Mouse (Mus musculus) limb, embryonic 12.5 days (tissue): ENCODE results near the gene Ift74. TPM values are rescaled to one million over a fixed set of nuclear protein-coding genes. Genes with fewer than 3 reads are reported as not detected.

ENCODE experiments used
- ATAC-seq: fragments of 200-750 bp; cut with Nextera tagmentation; 2 replicates; pipeline ENCODE4 v1.8.0; 2017; ENCODE audit warnings: low read depth, moderate TSS enrichment; ENCODE audit not compliant: insufficient number of reproducible peaks, insufficient read depth, low FRiP score, low TSS enrichment
- H3K27ac ChIP-seq: fragments of 300-500 bp; sonication (generic); 2 replicates; pipeline ENCODE4 v1.5.1; 2016; ENCODE audit warnings: mild to moderate bottlenecking, moderate library complexity
- H3K27me3 ChIP-seq: fragments of 300-500 bp; sonication (generic); 2 replicates; pipeline ENCODE4 v1.6.1; 2016; ENCODE audit warnings: mild to moderate bottlenecking, moderate library complexity
- H3K36me3 ChIP-seq: fragments of 300-500 bp; sonication (generic); 2 replicates; pipeline ENCODE4 v1.6.1; 2016; ENCODE audit warnings: mild to moderate bottlenecking, moderate library complexity
- H3K4me1 ChIP-seq: fragments of 300-500 bp; sonication (generic); replicated peaks from 2 replicates; pipeline ENCODE4 v1.6.1; 2016
- H3K4me2 ChIP-seq: fragments of 300-500 bp; sonication (generic); 2 replicates; pipeline ENCODE4 v1.6.1; 2016; ENCODE audit warnings: mild to moderate bottlenecking, moderate library complexity
- H3K4me3 ChIP-seq: fragments of 300-500 bp; sonication (generic); replicated peaks from 2 replicates; pipeline ENCODE4 v1.5.1; 2016; ENCODE audit warnings: mild to moderate bottlenecking
- H3K9ac ChIP-seq: fragments of 300-500 bp; sonication (generic); replicated peaks from 2 replicates; pipeline ENCODE4 v1.6.1; 2016; ENCODE audit warnings: mild to moderate bottlenecking, moderate library complexity
- H3K9me3 ChIP-seq: fragments of 300-500 bp; sonication (generic); 2 replicates; pipeline ENCODE4 v1.6.1; 2016; ENCODE audit warnings: mild to moderate bottlenecking, moderate library complexity
- WGBS: fragments of 180-500 bp; shearing (Covaris S2); methylation state at CpG from one replicate; pipeline ENCODE4 v1.1.7; 2016; 5-methylcytosine and 5-hydroxymethylcytosine counted together
- polyA plus RNA-seq: library from polyadenylated mRNA; unstranded; fragments of >200 nt; fragmentation: Nextera tagmentation; extraction: Ambion mirVana; gene quantifications from 2 replicates; pipeline ENCODE4 v1.2.1, GENCODE M21; 2016

Ift74 gene
- polyA plus RNA-seq, 1 experiment from 2014 or later: 51.8 TPM

DNA sequence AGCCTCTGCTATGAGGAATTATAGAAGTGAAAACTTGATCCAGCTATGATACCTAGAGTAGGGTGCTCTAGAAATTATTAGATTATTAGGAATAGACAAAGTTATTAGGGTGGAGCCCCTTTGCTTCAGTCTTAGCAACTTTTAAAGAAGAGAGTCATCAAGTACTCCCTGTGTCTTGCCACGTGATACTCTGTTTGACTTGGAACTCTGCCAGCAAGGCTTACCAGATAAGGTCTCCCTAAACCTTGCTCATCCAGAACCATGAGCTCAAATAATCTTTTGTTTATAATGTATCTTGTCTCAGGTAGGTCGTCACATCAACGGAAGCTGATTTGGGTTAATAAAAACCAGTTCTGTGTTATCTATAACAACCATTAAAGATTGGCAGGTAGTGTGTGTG is 82.1 kb downstream of the Ift74 start:
- Histone ChIP-seq H3K27ac (no peak overlapping the region), H3K9me3 (no peaks in the 10 kb centered on the region), H3K27me3 (no peaks in the 10 kb centered on the region), H3K9ac (no peak overlapping the region), H3K36me3 (peaks cover 14% of the 10 kb centered on the region; the same call in 1 of the 2 replicates), H3K4me2 (no peak overlapping the region), H3K4me3 (no peak overlapping the region), H3K4me1 (no peaks in the 10 kb centered on the region)
- 80% methylated on average over 3 of the region's 3 CpGs for WGBS
- ATAC-seq: no peak

DNA sequence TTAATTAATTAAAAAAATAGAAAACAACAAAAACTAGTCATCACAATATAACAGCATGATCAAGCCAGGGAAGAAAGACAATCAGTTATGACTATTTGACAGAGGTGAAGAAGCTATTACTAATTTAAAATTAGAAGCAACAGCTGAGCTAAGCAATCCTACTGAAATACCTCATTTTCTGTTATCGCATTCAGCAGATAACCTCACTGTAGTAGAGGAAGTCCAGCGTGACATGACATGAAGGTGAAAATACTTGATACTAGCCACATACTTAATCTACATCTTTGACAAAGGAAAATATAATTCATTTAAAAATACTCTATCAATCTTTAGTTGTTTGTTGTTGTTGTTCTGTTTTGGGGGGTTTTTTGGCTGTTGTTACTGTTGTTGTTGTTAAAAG is 96.7 kb downstream of the Ift74 start:
- no peaks in the 10 kb centered on the region for H3K36me3 ChIP-seq
- no peaks in the 10 kb centered on the region for H3K9me3 ChIP-seq
- no peak overlapping the region for H3K4me3 ChIP-seq
- H3K4me2 ChIP-seq: no peak overlapping the region
- H3K27ac ChIP-seq: no peak overlapping the region
- 91% methylated on average over 2 of the region's 2 CpGs for WGBS
- no peak overlapping the region for H3K9ac ChIP-seq
- H3K4me1 ChIP-seq: 0 out of 2 replicates have a peak, but pooled peaks cover 3% of the 10 kb centered on the region
- ATAC-seq: no peak
- H3K27me3 ChIP-seq: no peaks in the 10 kb centered on the region

DNA sequence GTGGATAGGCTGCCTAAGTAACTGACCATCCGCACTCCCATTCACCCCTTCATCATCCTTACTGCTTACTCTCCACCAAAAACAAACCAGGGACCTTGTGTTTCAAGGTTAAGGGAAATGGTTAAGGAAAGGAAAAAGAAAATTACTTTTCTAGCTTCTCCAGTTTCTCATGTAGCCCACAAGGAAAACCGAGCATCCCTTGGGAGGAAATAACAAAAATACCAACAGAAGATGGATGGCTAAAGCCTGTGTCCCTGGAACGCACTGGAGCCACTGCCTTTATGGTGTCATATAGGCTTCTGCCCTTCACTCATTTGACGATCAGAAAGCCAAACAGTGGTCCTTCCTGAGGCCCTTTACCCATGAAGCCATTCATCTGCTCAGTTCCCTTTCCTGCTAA is 97.1 kb downstream of the Ift74 start:
- ATAC-seq: no peak
- 0 out of 2 replicates have a peak, but pooled peaks cover 3% of the 10 kb centered on the region for H3K4me1 ChIP-seq
- no peak overlapping the region for H3K9ac ChIP-seq
- no peak overlapping the region for H3K27ac ChIP-seq
- 58% methylated on average over 4 of the region's 4 CpGs for WGBS
- H3K4me2 ChIP-seq: no peak overlapping the region
- no peaks in the 10 kb centered on the region for H3K27me3 ChIP-seq
- no peaks in the 10 kb centered on the region for H3K9me3 ChIP-seq
- H3K36me3 ChIP-seq: no peaks in the 10 kb centered on the region
- no peak overlapping the region for H3K4me3 ChIP-seq

DNA sequence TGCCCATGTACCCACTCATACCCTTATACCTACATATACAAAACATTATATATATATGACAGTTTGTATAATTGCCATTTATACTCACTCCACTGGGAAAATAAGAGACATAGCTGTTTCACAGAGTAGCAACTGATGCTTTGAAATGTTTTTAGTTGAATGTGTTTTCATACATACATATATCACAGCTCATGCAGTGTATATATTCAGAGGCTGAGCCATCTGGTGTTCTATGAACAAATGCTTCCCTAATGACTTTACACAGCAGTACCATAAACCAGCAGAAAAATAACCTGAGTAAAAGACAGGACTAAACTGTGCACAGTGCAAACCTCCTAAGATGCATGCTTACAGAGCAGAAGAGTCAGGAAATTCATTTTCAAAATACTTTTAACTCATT is 99.5 kb downstream of the Ift74 start:
- Histone ChIP-seq H3K27ac (no peak overlapping the region), H3K27me3 (no peaks in the 10 kb centered on the region), H3K4me1 (0 out of 2 replicates have a peak, but pooled peaks cover 3% of the 10 kb centered on the region), H3K9ac (no peak overlapping the region), H3K9me3 (no peaks in the 10 kb centered on the region), H3K4me3 (no peak overlapping the region), H3K36me3 (no peaks in the 10 kb centered on the region), H3K4me2 (no peak overlapping the region)
- ATAC-seq: no peak

DNA sequence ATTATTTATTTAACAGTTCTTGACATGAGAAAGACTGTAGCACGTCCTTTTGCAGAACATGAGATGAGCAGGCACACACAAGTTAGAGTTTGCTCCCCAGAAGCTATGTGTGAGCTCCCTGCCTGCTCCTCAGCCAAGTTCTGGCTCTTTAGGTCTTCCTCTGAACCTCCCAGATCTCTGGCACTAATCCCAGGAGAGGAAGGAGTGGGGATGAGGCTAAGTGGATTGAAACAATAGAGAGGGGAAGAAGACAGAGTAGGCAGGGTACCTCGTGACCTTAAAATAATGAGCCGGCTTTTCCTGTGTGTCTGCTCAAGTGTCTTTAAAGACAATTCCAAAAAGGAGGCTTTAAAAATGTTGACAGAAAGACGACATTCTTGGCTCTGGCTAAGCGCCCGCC is 100.9 kb downstream of the Ift74 start:
- 67% methylated on average over 6 of the region's 6 CpGs for WGBS
- H3K27ac ChIP-seq: no peak overlapping the region
- no peak for ATAC-seq
- H3K9me3 ChIP-seq: no peaks in the 10 kb centered on the region
- no peaks in the 10 kb centered on the region for H3K27me3 ChIP-seq
- no peaks in the 10 kb centered on the region for H3K36me3 ChIP-seq
- H3K9ac ChIP-seq: no peak overlapping the region
- H3K4me2 ChIP-seq: no peak overlapping the region
- 0 out of 2 replicates have a peak, but pooled peaks cover 3% of the 10 kb centered on the region for H3K4me1 ChIP-seq
- H3K4me3 ChIP-seq: no peak overlapping the region

DNA sequence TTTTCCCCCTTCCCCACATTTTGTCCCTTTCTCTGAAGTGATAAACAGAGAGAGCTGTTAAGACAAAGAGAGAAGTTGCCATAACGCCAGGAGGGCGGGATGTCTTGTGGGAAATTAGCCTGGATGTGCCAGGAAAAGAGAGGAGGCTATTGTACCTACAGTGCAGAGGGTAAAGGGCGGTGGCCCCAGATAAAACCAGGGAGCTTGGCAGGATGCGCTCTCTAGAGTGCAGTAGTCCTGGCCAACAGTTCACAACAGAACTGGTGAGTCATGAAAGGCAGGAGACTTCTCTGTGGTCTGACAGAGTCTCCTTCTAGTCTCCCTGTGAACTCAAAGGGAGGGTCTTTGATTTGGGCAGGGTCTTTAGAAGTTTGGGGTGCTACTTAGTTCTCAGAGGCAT is 111.5 kb downstream of the Ift74 start:
- Histone ChIP-seq H3K4me3 (no peak overlapping the region), H3K4me2 (no peak overlapping the region), H3K4me1 (no peaks in the 10 kb centered on the region), H3K36me3 (no peaks in the 10 kb centered on the region), H3K27me3 (no peaks in the 10 kb centered on the region), H3K9me3 (peaks cover 6% of the 10 kb centered on the region; the same call in 1 of the 2 replicates), H3K27ac (no peak overlapping the region), H3K9ac (no peak overlapping the region)
- 77% methylated on average over 4 of the region's 4 CpGs for WGBS
- ATAC-seq: no peak

DNA sequence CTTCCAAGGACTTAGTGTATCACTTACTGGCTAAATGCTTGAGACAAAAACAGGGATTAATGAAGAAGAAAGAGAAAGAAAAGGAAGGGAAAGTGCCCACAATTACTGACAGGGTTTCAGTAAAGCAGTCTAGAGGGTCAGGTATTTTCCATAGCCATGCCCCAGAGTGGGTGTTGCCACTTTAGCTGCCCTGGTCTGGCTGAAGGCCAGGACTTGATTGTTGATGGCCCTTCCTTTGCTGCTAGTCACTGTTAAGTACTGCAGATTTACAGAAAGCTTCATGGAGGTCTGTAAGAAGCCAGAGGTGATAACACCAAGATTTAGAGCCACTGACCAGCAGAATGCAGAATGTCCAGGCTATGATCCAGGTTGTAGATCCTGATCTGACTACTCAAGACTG is 118.4 kb downstream of the Ift74 start:
- Histone ChIP-seq H3K4me3 (no peak overlapping the region), H3K27ac (no peak overlapping the region), H3K27me3 (no peaks in the 10 kb centered on the region), H3K4me1 (peaks cover 3% of the 10 kb centered on the region; the same call in 1 of the 2 replicates), H3K4me2 (no peak overlapping the region), H3K36me3 (no peaks in the 10 kb centered on the region), H3K9me3 (peaks cover 6% of the 10 kb centered on the region; the same call in 1 of the 2 replicates), H3K9ac (no peak overlapping the region)
- no peak for ATAC-seq

DNA sequence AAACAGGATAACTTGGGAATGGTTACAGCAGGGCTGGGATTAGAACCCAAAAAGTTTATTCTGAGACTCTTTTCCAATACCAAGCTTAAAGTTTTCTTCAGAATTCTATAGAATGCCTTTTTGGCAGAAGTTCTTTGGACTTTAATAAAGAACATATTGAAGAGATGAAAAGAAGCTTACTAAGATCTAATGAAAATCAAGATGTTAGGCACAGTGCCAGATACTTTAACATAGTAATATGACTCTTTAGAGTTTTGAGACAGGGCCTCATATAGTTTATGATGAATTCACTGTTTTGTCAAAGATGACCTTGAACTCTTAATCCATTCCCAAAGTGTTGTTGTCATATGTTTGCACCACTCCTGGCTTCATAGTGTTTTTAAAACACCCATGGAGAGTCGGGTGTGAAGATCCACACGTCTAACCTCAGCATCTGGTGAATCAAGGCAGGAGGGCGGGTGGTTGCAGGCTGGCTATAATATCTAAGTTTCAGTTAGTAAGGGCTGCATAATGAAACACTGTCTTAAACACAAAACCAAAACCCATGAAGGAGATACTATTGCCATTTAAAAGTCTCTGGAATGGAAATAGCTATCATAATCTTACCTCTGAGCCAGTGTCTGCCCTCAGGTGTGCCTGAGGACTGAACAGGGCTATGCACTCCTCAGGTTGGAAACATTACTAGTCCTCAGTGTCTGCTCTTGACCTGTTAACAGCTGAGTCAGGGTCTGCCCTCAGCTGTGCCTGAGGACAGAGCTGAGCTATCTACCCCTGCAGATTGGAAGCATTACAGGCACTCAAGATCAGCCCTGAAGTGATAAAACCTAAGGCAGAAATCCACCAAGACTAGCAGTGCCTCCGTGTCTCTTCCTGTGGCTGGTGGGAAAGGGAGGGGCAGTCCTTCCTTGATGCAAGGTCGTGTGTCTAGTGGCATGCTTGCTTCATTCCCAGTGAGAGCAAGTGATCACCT is 123.3 kb downstream of the Ift74 start:
- H3K27ac ChIP-seq: peak overlapping the region; percentile 42; the same call in 1 of the 2 replicates
- WGBS: 51% methylated on average over 5 of the region's 5 CpGs

DNA sequence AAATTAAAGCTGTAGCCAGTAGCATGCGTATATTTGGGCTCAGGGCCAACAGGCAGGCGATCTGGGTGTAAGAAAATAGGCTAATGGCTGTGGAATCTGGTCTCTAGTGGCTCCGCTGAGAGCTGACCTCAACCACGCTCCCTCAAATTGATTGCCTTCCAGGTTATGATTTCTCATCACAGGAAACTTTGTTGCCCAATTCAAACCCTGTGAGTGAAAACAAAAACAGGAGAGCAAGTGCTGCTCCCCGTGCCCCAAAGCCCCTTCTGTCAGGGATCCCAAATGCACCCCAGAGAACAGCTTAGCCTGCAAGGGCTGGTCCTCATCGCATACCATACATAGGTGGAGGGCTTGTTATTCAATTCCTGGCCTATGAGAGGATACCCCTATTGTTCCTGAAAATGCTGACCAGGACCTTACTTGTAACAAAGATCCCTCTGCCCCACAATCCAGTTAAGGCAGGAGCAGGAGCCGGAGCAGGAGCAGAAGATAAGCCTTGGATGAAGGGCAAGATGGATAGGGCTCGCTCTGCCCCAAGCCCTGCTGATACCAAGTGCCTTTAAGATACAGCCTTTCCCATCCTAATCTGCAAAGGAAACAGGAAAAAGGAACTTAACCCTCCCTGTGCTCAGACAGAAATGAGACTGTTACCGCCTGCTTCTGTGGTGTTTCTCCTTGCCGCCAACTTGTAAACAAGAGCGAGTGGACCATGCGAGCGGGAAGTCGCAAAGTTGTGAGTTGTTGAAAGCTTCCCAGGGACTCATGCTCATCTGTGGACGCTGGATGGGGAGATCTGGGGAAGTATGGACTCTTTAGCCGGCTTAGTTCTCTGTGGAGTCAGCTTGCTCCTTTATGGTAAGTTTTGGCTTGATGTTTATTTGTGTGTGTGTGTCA is 124.8 kb downstream of the Ift74 start, which contains the start of gene Tek:
Gene Tek (plus strand): TSS at position 452 of the 894 bp plus-strand sequence.
- H3K27ac ChIP-seq: 0 out of 2 replicates have a peak within 1 kb of the TSS, but pooled peaks have one; percentile 42
- no peaks in the 10 kb centered on the region for H3K9me3 ChIP-seq
- no peak for ATAC-seq
- no peak within 1 kb of the TSS for H3K9ac ChIP-seq
- peaks cover 21% of the 10 kb centered on the region; the same call in 1 of the 2 replicates for H3K4me1 ChIP-seq
- no peaks in the 10 kb centered on the region for H3K27me3 ChIP-seq
- WGBS: 63% methylated on average over 16 of the region's 16 CpGs
- no peak within 1 kb of the TSS for H3K4me2 ChIP-seq
- no peak within 1 kb of the TSS for H3K4me3 ChIP-seq
- H3K36me3 ChIP-seq: no peaks in the 10 kb centered on the region

More for the DNA sequence above, 123.3 kb downstream of the Ift74 start:
- peak; percentile 63 for ATAC-seq
- Histone ChIP-seq H3K4me2 (no peak overlapping the region), H3K9ac (no peak overlapping the region), H3K9me3 (no peaks in the 10 kb centered on the region), H3K4me1 (peaks cover 21% of the 10 kb centered on the region; the same call in 1 of the 2 replicates), H3K36me3 (no peaks in the 10 kb centered on the region), H3K4me3 (no peak overlapping the region), H3K27me3 (no peaks in the 10 kb centered on the region)

DNA sequence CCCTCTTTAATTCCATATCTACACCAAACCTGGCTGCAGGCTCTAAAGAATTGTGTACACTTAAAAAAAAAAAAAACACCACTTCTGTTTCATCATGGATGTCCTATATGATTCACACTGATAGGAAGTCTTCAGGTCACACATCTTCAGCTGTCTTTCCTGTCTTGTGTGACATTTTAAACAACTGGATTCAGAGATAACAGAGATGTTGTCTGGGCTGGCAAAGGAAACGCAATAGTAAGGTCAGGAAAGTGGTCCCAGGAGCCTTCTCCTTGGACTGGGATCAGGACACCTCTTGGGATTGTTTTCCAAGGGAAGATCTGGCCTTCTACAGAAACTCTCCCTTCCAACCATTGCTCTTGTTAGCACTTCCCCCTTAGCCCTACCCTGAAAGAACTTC is 127.5 kb downstream of the Ift74 start:
- no peaks in the 10 kb centered on the region for H3K9me3 ChIP-seq
- H3K4me1 ChIP-seq: peaks cover 21% of the 10 kb centered on the region; the same call in 1 of the 2 replicates
- WGBS: 84% methylated on average over 1 of the region's 1 CpGs
- H3K36me3 ChIP-seq: no peaks in the 10 kb centered on the region
- H3K27ac ChIP-seq: no peak overlapping the region
- H3K9ac ChIP-seq: no peak overlapping the region
- H3K4me3 ChIP-seq: no peak overlapping the region
- no peak overlapping the region for H3K4me2 ChIP-seq
- H3K27me3 ChIP-seq: no peaks in the 10 kb centered on the region
- ATAC-seq: no peak
